Mouse (Mus musculus) stomach, postnatal 0 days (tissue): ENCODE data around the gene Ube4b.

Experiments
- CTCF ChIP-seq: IDR thresholded peaks from 2 replicates; pipeline ENCODE4 v1.5.1; 2016; ENCODE audit warnings: antibody characterized with exemption, low read depth, mild to moderate bottlenecking, moderate library complexity
- EP300 ChIP-seq: optimal IDR thresholded peaks from 2 replicates; pipeline ENCODE3; 2016; ENCODE audit warnings: antibody characterized with exemption

DNA sequence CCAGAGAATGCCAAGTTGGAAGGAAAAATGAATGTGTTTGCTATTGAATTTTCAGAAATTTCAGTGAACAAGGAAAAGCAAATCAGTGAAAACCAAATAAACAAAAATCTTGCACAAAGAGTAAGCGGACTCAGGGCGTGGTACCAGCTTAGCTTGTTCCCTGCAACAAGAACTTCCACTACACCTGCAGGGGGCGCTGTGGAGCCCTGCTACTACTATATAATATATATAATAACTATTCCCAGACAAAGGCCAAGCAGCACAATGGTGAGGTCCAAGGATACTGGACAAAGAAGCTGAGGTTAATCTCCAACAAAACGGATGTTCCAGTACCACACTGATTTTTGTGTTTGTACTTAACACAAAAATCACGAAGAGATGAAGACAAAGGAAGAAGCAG lies 53.1 kb downstream of the Ube4b start:
- TF ChIP-seq EP300 = no peak
- TF ChIP-seq CTCF = peak; percentile 73
